Mouse (Mus musculus) kidney, adult 2 months (tissue): ENCODE measurements around the gene Gm20696. TPM values are rescaled to one million over a fixed set of nuclear protein-coding genes. Genes with fewer than 3 reads are reported as not detected.

ENCODE experiments used
- DNase-seq: peaks from one replicate; pipeline ENCODE4 v3.0.0; 2021
- H3K27ac ChIP-seq: fragments of 200-500 bp; 2 replicates; pipeline ENCODE4 v1.5.1; 2012; ENCODE audit warnings: low read depth, low read length, control low read depth, inconsistent platforms; ENCODE audit not compliant: insufficient read depth
- H3K27me3 ChIP-seq: fragments of 200-500 bp; replicated peaks from 2 replicates; pipeline ENCODE4 v1.6.1; 2012; ENCODE audit warnings: mild to moderate bottlenecking, moderate library complexity, low read length, inconsistent platforms; ENCODE audit not compliant: control insufficient read depth, insufficient read depth
- H3K36me3 ChIP-seq: fragments of 200-500 bp; 2 replicates; pipeline ENCODE4 v1.6.1; 2012; ENCODE audit warnings: mild to moderate bottlenecking, moderate library complexity, low read length, inconsistent platforms; ENCODE audit not compliant: control insufficient read depth, insufficient read depth
- H3K4me1 ChIP-seq: fragments of 200-500 bp; 2 replicates; pipeline ENCODE4 v1.6.1; 2011; ENCODE audit warnings: low read length; ENCODE audit not compliant: control insufficient read depth, insufficient read depth
- H3K4me3 ChIP-seq: fragments of 200-500 bp; 2 replicates; pipeline ENCODE4 v1.5.1; 2011; ENCODE audit warnings: mild to moderate bottlenecking, low read depth, low read length, control low read depth; ENCODE audit not compliant: insufficient read depth
- CTCF ChIP-seq: fragments of 200-500 bp; conservative IDR thresholded peaks from 2 replicates; pipeline ENCODE4 v1.5.1; 2011; ENCODE audit warnings: low read depth, mild to moderate bottlenecking, control low read depth, low read length, moderate library complexity, mixed read lengths; ENCODE audit not compliant: insufficient read depth, insufficient read length
- POLR2A ChIP-seq: fragments of 200-500 bp; IDR thresholded peaks from one replicate; pipeline ENCODE4 v1.6.1; 2011; ENCODE audit warnings: low read depth, low read length, control low read depth
- WGBS: fragments of 180-500 bp; shearing (Covaris S2); methylation state at CpG from one replicate; pipeline ENCODE4 v1.1.7; 2018; 5-methylcytosine and 5-hydroxymethylcytosine counted together
- polyA plus RNA-seq: library from polyadenylated mRNA; depleted of rRNA; stranded (reverse); fragments of >200 nt; gene quantifications from 2 replicates; pipeline ENCODE4 v1.2.3, GENCODE M21; 2012

Gene Gm20696
- polyA plus RNA-seq, 1 experiment, result 0.31 TPM

DNA sequence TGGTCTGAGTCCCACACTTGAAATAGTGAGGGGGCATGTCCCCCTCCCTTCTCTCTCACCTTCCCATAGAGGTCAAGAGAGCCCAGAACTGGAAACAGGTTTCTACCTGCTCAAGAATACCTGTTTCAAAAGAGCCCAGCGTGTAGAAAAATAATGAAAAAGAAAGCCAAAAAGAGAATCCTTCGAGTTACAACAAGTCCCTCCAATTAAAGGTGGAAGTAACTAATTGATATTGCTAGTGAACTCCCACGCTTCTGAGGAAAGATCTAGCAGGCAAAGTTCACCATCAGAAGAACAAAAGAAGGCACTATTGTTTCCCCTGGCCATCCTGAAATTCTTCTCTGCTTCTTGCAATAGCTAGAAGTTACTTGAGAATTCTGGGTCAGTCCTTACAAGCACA is 297.4 kb downstream of the Gm20696 start:
- Histone ChIP-seq H3K27ac (no peak overlapping the region), H3K4me3 (no peak overlapping the region), H3K36me3 (no peaks in the 10 kb centered on the region), H3K27me3 (no peaks in the 10 kb centered on the region), H3K4me1 (no peaks in the 10 kb centered on the region; the same call in 1 of the 2 replicates)
- TF ChIP-seq POLR2A (no peak), CTCF (no peak)
- no peak for DNase-seq
- WGBS, result 73% methylated on average over 3 of the region's 3 CpGs

DNA sequence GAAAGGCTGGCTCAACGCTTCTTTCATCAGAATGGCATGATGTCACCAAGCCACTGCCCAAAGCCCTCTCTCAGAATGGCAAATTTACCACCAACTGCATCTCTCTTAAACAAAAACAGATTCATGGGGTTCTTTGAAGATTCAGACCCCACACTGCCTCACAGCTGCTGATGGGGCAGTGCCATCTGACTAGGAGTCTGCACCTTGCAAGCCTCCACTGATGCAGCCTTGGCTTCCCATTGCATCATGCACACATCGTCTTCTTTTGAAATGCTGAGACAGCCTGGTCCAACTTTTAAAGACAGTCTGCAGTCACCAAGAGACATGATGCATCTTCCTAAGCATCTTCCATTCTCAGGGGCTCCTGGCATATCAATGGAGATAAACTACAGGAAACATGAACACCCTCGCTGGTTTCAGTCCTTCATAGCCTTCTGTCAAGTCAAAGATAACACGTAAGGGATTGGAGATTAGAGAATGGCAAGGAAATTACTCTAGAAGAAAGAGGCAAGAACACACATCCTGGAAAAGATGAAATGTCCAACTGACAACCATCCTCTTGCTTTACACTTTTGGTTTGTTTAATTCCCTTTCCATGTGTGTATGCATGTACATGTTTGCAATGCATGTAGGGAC is 298.4 kb downstream of the Gm20696 start:
- TF ChIP-seq CTCF (no peak), POLR2A (no peak)
- 89% methylated on average over 4 of the region's 4 CpGs for WGBS
- Histone ChIP-seq H3K36me3 (no peaks in the 10 kb centered on the region), H3K4me3 (no peak overlapping the region), H3K27ac (no peak overlapping the region), H3K4me1 (no peaks in the 10 kb centered on the region; the same call in 1 of the 2 replicates), H3K27me3 (no peaks in the 10 kb centered on the region)
- no peak for DNase-seq

DNA sequence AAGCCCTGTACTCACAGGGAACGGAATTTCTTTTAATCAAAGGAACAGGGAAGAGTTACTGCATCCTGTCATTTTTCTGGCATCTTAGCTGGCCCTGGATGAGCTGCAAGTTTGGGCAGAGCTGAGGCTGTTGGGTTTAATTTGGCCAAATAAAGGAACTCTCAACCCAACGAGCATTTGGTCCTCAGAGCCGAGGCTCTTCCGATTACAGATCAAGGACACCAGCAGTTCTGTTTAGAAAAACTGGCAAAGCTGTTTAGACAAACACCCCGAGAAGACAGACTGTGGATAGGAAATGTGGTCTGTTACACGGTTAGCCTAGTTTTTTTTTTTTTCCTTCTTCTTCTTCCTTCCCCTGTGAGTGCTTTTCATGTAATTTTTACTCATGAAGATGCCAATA is 302.1 kb downstream of the Gm20696 start:
- TF ChIP-seq CTCF (no peak), POLR2A (no peak)
- Histone ChIP-seq H3K27ac (no peak overlapping the region), H3K27me3 (no peaks in the 10 kb centered on the region), H3K4me3 (no peak overlapping the region), H3K4me1 (no peaks in the 10 kb centered on the region; the same call in 1 of the 2 replicates), H3K36me3 (no peaks in the 10 kb centered on the region)
- 52% methylated on average over 6 of the region's 6 CpGs for WGBS
- peak; percentile 27 for DNase-seq

DNA sequence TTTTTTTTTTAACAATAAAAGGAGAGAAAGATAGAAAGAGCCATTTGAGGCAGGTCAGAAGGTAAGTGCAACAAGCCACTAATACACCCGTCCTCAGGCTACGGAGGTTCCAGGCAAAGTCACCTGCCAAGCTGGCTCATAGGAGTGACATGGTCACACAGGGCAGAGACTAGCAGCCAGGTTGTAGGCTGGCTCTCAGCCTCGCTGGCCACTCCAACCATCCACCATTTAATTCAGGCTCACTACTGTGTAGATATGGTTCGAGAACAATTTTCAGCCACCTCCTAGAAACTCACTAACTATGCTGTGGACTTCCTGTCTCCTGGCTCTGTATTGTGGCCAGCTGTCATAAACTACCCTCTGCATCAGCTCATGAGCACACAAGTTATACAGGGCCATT is 306.0 kb downstream of the Gm20696 start:
- H3K27ac ChIP-seq, result no peak overlapping the region
- no peaks in the 10 kb centered on the region for H3K4me1 ChIP-seq
- H3K4me3 ChIP-seq, result no peak overlapping the region
- 72% methylated on average over 4 of the region's 4 CpGs for WGBS
- H3K36me3 ChIP-seq, result no peaks in the 10 kb centered on the region
- TF ChIP-seq POLR2A, result no peak
- no peak for TF ChIP-seq CTCF
- DNase-seq, result no peak
- no peaks in the 10 kb centered on the region for H3K27me3 ChIP-seq

DNA sequence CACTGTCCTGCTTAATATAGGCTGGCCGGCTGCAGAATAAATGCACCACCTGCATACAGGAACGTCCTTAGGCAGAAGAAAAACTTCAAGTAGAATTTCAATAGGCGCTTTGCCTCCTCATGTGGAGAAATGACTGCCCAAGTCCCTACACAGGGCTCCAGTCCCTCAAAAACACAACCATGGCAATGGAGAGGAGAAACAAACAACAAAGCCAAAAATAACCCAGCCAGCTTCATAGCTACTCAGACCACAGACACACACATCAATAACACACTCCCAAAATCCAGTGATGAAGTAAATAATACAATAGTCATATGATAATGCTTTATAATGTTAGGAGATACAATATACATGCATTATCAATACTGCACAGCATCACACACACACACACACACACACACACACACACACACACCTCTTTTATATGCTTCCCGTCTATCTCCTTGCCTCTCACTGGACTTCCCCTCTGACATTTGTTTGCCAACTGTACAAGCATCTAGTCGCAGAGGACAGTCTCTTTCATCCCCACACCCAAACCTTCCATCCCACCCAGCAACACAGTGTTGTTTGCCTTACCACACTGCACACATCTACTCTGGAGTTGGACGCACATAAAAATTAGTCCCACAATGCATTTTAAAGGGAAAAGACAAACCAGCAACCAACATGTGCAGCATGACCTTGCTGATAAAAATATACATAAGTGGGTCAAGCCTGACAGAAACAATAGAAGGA is 306.7 kb downstream of the Gm20696 start:
- Histone ChIP-seq H3K27ac (no peak overlapping the region), H3K4me1 (no peaks in the 10 kb centered on the region), H3K4me3 (no peak overlapping the region), H3K36me3 (no peaks in the 10 kb centered on the region), H3K27me3 (no peaks in the 10 kb centered on the region)
- 78% methylated on average over 6 of the region's 6 CpGs for WGBS
- TF ChIP-seq POLR2A (no peak), CTCF (no peak)
- DNase-seq, result no peak

DNA sequence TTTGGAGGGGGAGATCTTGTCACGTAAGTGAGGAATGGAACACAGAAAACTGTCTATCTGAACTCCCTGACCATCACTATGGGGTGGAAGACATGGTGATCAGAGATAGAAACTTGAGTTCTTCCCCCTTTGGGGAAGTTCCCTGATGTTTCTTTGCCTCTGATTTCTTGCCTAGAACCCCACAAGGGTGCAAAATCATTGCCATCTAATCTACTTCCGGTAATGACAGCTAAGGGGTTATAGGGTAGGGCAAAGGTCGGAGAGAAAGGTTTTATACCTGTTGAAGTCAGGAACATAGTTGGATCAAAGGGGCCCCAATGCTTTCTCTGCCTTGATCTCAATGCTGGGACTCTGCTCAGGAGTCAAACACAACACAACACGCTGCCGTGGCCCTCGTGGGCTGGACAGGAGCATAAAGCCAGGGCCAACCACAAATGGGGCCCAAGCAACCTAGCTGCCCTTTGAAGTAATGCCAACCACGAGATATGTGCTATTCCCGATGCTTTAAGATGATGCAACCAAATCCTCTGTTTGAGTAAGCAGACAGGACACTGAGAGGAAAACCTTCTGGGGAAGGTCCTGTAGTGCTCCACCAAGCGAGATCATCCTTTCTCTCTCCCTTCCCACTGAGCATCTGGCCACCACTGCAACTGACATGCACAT is 307.4 kb downstream of the Gm20696 start:
- no peak for DNase-seq
- 81% methylated on average over 9 of the region's 9 CpGs for WGBS
- TF ChIP-seq POLR2A, result no peak
- TF ChIP-seq CTCF, result no peak
- no peaks in the 10 kb centered on the region for H3K36me3 ChIP-seq
- no peaks in the 10 kb centered on the region for H3K27me3 ChIP-seq
- no peak overlapping the region for H3K4me3 ChIP-seq
- H3K4me1 ChIP-seq, result no peaks in the 10 kb centered on the region
- H3K27ac ChIP-seq, result no peak overlapping the region

DNA sequence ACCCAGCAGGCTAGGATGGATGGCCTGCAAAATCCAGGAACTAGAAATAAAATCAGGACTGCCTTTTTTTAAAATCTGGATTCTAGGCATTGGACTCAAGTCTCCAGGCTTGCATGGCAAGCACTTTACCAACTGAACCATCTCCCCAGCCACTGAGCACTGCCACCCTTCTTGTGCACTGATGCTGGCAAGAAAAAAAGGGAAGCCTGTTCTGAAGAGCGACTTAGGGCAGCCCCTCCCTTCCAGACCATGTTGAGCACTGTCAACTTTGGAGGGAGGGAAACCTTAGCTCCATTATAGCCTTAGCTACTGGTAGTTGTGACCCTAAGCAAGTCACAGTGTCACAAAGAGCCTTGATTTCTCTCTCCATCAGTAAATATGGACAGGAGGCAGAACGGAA is 308.7 kb downstream of the Gm20696 start:
- WGBS, result 91% methylated on average over 2 of the region's 2 CpGs
- no peak for DNase-seq
- no peaks in the 10 kb centered on the region for H3K36me3 ChIP-seq
- H3K27me3 ChIP-seq, result no peaks in the 10 kb centered on the region
- TF ChIP-seq CTCF (no peak), POLR2A (no peak)
- no peaks in the 10 kb centered on the region for H3K4me1 ChIP-seq
- no peak overlapping the region for H3K27ac ChIP-seq
- no peak overlapping the region for H3K4me3 ChIP-seq
